Mouse (Mus musculus): ENCODE data around the gene Sap30. TPM values are rescaled to one million over a fixed set of nuclear protein-coding genes. Genes with fewer than 3 reads are reported as not detected.
"Not testable (repeated sequence)": the region's sequence is repeated elsewhere in the genome, so short reads cannot be mapped to it uniquely, and the experiment has no call there.

Gene Sap30
- polyA plus RNA-seq, 1 experiment from 2014 or later, result 48.6 TPM

- Histone ChIP-seq H3K27ac (ENCODE audit: low read depth, low read length) (no peak overlapping the region), H3K4me3 (ENCODE audit: low read depth, low read length) (no peak overlapping the region), H3K4me2 (no peak overlapping the region), H3K36me3 (ENCODE audit: control insufficient read depth, insufficient read depth, low read length) (peaks cover 3% of the 10 kb centered on the region; the same call in 1 of the 2 replicates), H3K9me3 (replicated peaks; ENCODE audit: control insufficient read depth, low read length) (no peaks in the 10 kb centered on the region), H3K4me1 (ENCODE audit: control insufficient read depth, insufficient read depth, low read length) (no peaks in the 10 kb centered on the region; the same call in 1 of the 2 replicates), H3K27me3 (ENCODE audit: control insufficient read depth, insufficient read depth, low read length) (no peaks in the 10 kb centered on the region), H3K9ac (ENCODE audit: low read depth, low read length) (no peak overlapping the region)
- no peak for ATAC-seq (replicated peaks; ENCODE audit: insufficient number of reproducible peaks, low FRiP score, low TSS enrichment)
- WGBS (ENCODE audit: insufficient replicate concordance), result 71% methylated on average over 12 of the region's 12 CpGs
Measured at GRCm38 (mm10) chr8:57520186-57520786, 32.6 kb upstream of the Sap30 start.

- peaks cover 5% of the 10 kb centered on the region; the same call in 1 of the 2 replicates for H3K36me3 ChIP-seq (ENCODE audit: control insufficient read depth, insufficient read depth, low read length)
- no peak overlapping the region for H3K9ac ChIP-seq (ENCODE audit: low read depth, low read length)
- WGBS (ENCODE audit: insufficient replicate concordance), result 88% methylated on average over 3 of the region's 3 CpGs
Measured at GRCm38 (mm10) chr8:57517723-57518122, 30.1 kb upstream of the Sap30 start.

GRCm38 (mm10) chr8:57516685-57517084 lies 29.0 kb upstream of the Sap30 start:
- H3K36me3 ChIP-seq (ENCODE audit: control insufficient read depth, insufficient read depth, low read length); ATAC-seq (replicated peaks; ENCODE audit: insufficient number of reproducible peaks, low FRiP score, low TSS enrichment); H3K4me2 ChIP-seq; H3K27me3 ChIP-seq (ENCODE audit: control insufficient read depth, insufficient read depth, low read length); H3K27ac ChIP-seq (ENCODE audit: low read depth, low read length); H3K9me3 ChIP-seq (replicated peaks; ENCODE audit: control insufficient read depth, low read length); H3K9ac ChIP-seq (ENCODE audit: low read depth, low read length); H3K4me3 ChIP-seq (ENCODE audit: low read depth, low read length); H3K4me1 ChIP-seq (ENCODE audit: control insufficient read depth, insufficient read depth, low read length): not testable (repeated sequence)
- WGBS (ENCODE audit: insufficient replicate concordance), result 91% methylated on average over 5 of the region's 5 CpGs

More at GRCm38 (mm10) chr8:57517723-57518122, 30.1 kb upstream of the Sap30 start:
- Histone ChIP-seq H3K27me3 (ENCODE audit: control insufficient read depth, insufficient read depth, low read length) (no peaks in the 10 kb centered on the region), H3K9me3 (replicated peaks; ENCODE audit: control insufficient read depth, low read length) (no peaks in the 10 kb centered on the region), H3K27ac (ENCODE audit: low read depth, low read length) (no peak overlapping the region), H3K4me2 (no peak overlapping the region), H3K4me3 (ENCODE audit: low read depth, low read length) (no peak overlapping the region), H3K4me1 (ENCODE audit: control insufficient read depth, insufficient read depth, low read length) (no peaks in the 10 kb centered on the region; the same call in 1 of the 2 replicates)
- no peak for ATAC-seq (replicated peaks; ENCODE audit: insufficient number of reproducible peaks, low FRiP score, low TSS enrichment)

GRCm38 (mm10) chr8:57513178-57513661 lies 25.6 kb upstream of the Sap30 start:
- not testable (repeated sequence) for ATAC-seq (replicated peaks; ENCODE audit: insufficient number of reproducible peaks, low FRiP score, low TSS enrichment); H3K27me3 ChIP-seq (ENCODE audit: control insufficient read depth, insufficient read depth, low read length); H3K4me1 ChIP-seq (ENCODE audit: control insufficient read depth, insufficient read depth, low read length); H3K9me3 ChIP-seq (replicated peaks; ENCODE audit: control insufficient read depth, low read length); H3K36me3 ChIP-seq (ENCODE audit: control insufficient read depth, insufficient read depth, low read length)
- Histone ChIP-seq H3K27ac (ENCODE audit: low read depth, low read length) (peak overlapping the region; percentile 100; the same call in 1 of the 2 replicates), H3K4me3 (ENCODE audit: low read depth, low read length) (peak overlapping the region; percentile 96), H3K9ac (ENCODE audit: low read depth, low read length) (peak overlapping the region; percentile 100), H3K4me2 (peak overlapping the region; percentile 73)
- WGBS (ENCODE audit: insufficient replicate concordance), result 18% methylated on average over 9 of the region's 10 CpGs

GRCm38 (mm10) chr8:57512141-57513056 lies 24.7 kb upstream of the Sap30 start:
- Histone ChIP-seq H3K4me1 (ENCODE audit: control insufficient read depth, insufficient read depth, low read length) (0 out of 2 replicates have a peak, but pooled peaks cover 5% of the 10 kb centered on the region), H3K27me3 (ENCODE audit: control insufficient read depth, insufficient read depth, low read length) (no peaks in the 10 kb centered on the region), H3K9me3 (replicated peaks; ENCODE audit: control insufficient read depth, low read length) (no peaks in the 10 kb centered on the region), H3K27ac (ENCODE audit: low read depth, low read length) (peak overlapping the region; percentile 100), H3K9ac (ENCODE audit: low read depth, low read length) (peak overlapping the region; percentile 100), H3K4me3 (ENCODE audit: low read depth, low read length) (peak overlapping the region; percentile 96), H3K4me2 (peak overlapping the region; percentile 73), H3K36me3 (ENCODE audit: control insufficient read depth, insufficient read depth, low read length) (peaks cover 5% of the 10 kb centered on the region; the same call in 1 of the 2 replicates)
- ATAC-seq (replicated peaks; ENCODE audit: insufficient number of reproducible peaks, low FRiP score, low TSS enrichment), result peak; percentile 60
- WGBS (ENCODE audit: insufficient replicate concordance), result under 1% methylated on average over 68 of the region's 96 CpGs

- peak; percentile 100 for ATAC-seq (replicated peaks; ENCODE audit: insufficient number of reproducible peaks, low FRiP score, low TSS enrichment)
- H3K36me3 ChIP-seq (ENCODE audit: control insufficient read depth, insufficient read depth, low read length), result peaks cover 5% of the 10 kb centered on the region; the same call in 1 of the 2 replicates
- peak within 1 kb of the TSS; percentile 100 for H3K27ac ChIP-seq (ENCODE audit: low read depth, low read length)
- no peaks in the 10 kb centered on the region for H3K9me3 ChIP-seq (replicated peaks; ENCODE audit: control insufficient read depth, low read length)
- H3K9ac ChIP-seq (ENCODE audit: low read depth, low read length), result peak within 1 kb of the TSS; percentile 100
- 0 out of 2 replicates have a peak, but pooled peaks cover 5% of the 10 kb centered on the region for H3K4me1 ChIP-seq (ENCODE audit: control insufficient read depth, insufficient read depth, low read length)
- H3K27me3 ChIP-seq (ENCODE audit: control insufficient read depth, insufficient read depth, low read length), result no peaks in the 10 kb centered on the region
- WGBS (ENCODE audit: insufficient replicate concordance), result under 1% methylated on average over 63 of the region's 63 CpGs
- H3K4me2 ChIP-seq, result peak within 1 kb of the TSS; percentile 84
- peak within 1 kb of the TSS; percentile 96 for H3K4me3 ChIP-seq (ENCODE audit: low read depth, low read length)
Measured at GRCm38 (mm10) chr8:57511316-57512118, 23.9 kb upstream of the Sap30 start, which contains the start of gene Hmgb2. Gene Hmgb2 (plus strand): TSS chr8:57511907.

- WGBS (ENCODE audit: insufficient replicate concordance), result 1% methylated on average over 31 of the region's 31 CpGs
- peak overlapping the region; percentile 95 for H3K27ac ChIP-seq (ENCODE audit: low read depth, low read length)
- H3K4me1 ChIP-seq (ENCODE audit: control insufficient read depth, insufficient read depth, low read length), result 0 out of 2 replicates have a peak, but pooled peaks cover 5% of the 10 kb centered on the region
- H3K9ac ChIP-seq (ENCODE audit: low read depth, low read length), result peak overlapping the region; percentile 100
- H3K36me3 ChIP-seq (ENCODE audit: control insufficient read depth, insufficient read depth, low read length), result peaks cover 5% of the 10 kb centered on the region; the same call in 1 of the 2 replicates
- no peaks in the 10 kb centered on the region for H3K9me3 ChIP-seq (replicated peaks; ENCODE audit: control insufficient read depth, low read length)
- ATAC-seq (replicated peaks; ENCODE audit: insufficient number of reproducible peaks, low FRiP score, low TSS enrichment), result peak; percentile 12
- peak overlapping the region; percentile 96 for H3K4me3 ChIP-seq (ENCODE audit: low read depth, low read length)
- no peaks in the 10 kb centered on the region for H3K27me3 ChIP-seq (ENCODE audit: control insufficient read depth, insufficient read depth, low read length)
- peak overlapping the region; percentile 84 for H3K4me2 ChIP-seq
Measured at GRCm38 (mm10) chr8:57510791-57511315, 23.2 kb upstream of the Sap30 start.
